Mouse (Mus musculus) urinary bladder, postnatal 25 days (tissue): Measurements from ENCODE around the gene Mb21d2.

Source experiments
- DNase-seq: peaks from one replicate; pipeline ENCODE4 v3.0.0; 2022; ENCODE audit warnings: low spot score

Mb21d2 gene

DNA sequence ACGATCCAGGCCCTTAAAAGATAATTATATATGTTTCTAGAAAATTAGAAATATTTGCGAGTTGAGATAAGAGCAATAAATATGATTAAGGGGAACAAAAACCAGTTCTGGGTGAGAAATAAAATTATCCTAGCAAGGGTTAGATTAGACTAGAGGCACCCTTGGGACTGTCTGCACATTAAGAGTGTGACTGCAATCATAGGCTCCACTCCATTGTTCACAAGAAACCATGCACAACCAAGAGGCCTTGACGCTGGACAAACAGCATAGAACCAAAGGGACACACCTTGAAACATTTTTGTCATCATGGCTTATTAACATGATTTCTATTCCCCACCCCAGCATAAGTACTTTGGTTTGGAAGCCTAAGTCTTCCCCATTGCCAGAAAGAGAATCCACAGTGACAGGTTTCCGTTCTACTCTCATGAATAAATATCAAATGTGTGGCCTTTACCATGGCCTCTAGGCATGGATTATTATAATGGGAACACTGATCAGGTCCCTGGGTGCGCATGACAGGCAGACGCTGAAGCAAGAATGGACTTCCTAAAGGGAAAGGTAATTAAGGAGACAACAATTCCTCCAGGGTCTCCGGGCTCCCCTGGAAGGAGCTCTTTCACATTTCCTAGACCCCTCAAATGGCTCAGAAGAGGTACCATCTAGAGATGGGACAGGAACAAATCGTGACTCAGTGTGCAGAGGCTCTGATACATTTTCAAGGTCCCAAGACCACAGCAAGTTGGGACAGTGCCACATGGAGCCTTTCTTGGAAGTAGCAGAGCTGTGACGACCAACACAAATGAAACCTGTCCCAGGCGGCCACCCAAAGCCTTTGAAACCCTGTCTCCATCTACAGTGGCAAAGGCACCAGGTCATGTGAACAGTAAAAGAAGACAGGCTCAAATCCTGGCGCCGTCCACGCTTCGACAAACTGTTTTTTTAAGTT, 26.6 kb downstream of the Mb21d2 start:
- no peak for DNase-seq

DNA sequence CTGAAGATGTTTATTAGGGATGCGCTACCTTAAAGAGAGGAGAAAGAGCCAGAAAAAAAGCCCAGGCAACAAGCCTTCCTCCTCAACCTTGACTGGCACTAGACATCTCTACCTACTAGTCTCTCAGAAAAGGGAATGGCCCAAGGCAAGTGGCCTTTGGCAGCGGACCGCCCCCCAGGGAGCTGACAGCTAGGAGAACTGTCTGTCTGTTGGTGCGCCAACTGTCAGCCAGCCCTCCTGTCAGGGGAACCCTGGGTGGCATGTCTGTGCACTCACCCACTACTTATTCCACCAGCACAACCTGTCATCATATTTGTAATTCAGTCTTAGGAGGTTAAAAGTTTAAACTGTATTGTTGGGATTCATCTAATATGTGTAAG, 30.3 kb downstream of the Mb21d2 start:
- DNase-seq = no peak

DNA sequence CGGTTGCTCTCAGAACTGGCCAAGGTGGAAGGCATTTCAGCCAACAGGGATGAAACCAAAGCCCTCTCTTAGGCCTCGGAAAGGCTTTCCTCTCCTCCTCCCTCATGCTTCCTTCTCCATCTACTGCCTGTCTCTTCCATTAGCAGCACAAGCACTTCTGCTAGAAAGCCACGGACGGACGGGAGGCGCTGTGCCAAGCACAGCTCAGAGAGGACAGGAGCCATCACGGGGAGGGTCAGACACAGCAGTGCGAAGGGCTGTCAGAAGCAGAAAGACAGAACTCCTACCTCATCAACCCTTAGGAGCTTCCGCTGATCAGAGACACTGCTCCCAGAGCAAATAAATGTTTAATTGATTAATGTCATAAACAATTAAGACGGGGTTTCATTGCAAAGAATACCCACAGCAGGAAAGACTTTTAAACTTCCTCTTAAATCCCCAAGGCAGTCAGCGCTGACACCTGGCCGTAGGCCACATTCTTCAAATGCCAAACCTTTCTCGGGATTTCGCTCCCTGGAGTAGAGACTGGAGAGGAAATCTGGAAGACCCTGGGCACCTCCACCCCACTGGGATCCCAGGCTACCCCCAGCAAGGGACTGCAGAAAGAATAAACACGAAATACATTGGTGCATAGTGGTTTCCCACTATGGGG, 30.8 kb downstream of the Mb21d2 start:
- DNase-seq = no peak

DNA sequence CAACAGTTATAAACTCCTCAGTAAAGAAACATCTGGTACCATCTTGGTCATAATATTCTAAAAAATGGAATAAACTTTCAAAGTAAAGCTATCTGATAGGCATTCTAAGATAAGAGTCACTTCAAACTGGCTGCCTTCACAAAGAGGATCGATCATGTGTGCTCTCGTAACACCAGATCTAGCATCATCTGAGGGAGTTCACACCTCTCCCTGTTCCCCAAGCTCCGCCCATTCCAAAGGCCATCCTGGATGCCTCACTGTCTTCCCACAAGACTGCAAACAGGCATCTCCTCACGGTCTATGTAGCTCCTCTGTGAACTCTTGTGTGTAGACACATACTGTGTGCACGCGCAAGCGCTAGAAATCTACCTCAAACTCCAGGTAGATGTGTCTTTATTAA, 32.9 kb downstream of the Mb21d2 start:
- DNase-seq = no peak

DNA sequence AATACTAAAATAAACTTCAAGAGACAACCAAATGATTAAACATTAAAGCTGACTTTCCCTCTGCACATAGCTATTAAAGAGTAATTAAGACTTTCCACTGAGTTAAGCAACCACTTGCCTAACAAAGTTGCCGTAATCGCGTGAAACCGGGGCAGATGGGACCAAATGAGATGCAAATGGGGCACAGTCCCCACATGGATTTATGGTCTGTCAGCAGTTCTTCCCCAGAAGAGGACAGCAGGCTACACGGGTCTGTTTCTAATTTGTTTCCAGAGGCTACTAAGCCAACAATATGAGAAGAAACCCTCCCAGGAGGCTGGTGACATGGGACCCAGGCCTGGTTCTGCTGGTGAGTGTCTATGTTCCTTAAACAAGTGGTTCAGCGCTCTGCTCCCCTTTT, 34.6 kb downstream of the Mb21d2 start:
- DNase-seq = no peak

DNA sequence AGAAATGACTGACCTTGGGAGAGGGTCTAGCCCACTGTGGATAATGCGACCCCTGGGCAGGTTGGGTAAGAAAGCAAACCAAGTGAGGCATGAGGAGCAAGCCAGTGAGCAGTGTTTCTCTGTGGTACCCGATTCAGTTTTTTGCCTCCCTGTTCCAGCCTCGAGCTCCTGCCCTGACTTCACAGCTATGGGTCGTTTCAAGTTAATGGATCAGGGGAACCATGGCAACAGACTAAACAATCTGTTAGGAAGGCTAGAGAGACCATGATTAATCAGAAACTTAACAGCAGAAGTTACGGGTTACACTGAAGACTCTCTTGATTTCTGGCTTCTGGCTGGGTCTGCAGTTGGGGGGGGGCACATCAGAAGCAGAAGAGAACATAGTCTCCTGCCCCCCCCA, 36.2 kb downstream of the Mb21d2 start:
- DNase-seq = no peak

DNA sequence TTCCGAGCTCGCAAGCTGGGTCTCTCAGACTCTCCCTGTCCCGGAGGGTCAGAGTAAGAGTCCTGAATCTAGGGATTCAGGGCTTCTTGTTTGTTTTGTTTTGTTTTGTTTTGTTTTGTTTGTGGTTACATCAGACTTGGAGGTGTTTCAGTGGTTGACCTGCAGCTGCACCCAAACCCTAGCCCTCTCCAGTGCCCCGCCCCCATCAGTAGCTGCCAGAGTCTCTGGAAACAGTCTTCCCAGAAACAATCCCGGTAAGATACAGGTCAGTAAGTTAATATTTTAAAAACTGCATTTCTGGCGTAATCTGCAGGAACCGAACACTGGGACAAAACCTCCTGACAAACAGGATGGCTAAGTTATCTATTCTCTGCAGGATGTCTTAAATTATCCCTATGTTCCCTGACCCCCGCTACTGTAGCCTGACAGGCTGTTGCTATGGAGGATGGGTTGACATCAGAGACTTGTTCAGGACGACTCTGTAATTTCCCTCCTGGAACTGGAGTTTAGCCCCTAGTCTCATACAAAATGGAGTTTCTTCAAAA, 43.2 kb downstream of the Mb21d2 start:
- DNase-seq = no peak

DNA sequence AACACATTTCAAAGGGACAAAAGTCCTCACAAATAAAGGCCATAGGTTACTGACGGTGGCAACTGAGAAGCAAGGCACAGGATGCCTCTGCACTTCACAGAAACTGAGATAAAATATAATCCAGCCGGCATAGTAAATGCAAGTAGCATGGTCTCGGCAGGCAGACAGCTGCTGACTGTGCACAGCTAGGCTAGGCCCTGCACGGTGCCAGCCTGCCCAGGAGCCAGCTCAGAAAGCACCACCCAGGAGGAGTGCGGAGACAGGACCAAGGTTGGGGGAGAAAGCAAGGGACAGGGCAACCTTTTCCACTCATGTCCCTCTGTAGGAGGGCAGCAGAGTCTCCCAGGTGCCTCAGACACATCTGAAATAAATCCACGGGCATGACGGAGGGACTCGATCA, 44.0 kb downstream of the Mb21d2 start:
- DNase-seq = no peak

DNA sequence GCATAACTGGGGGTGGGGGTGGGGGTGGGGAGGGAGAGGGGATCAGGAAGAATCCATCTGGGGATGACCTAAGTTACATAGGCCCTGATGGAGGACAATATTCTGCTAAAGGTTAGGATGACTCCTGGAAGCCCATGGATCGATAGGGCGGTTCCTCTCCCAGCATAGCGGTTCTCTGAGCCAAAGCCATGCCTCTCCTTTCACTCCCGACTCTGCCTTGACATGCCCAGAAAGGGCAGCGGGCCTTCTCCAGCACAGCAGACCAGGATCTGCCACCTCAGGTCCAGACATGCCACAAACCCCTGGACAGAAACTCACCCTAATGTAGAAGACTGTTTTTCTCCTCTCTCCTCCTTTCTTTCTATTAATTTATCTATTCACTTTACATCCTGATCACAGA, 44.8 kb downstream of the Mb21d2 start:
- DNase-seq = no peak

DNA sequence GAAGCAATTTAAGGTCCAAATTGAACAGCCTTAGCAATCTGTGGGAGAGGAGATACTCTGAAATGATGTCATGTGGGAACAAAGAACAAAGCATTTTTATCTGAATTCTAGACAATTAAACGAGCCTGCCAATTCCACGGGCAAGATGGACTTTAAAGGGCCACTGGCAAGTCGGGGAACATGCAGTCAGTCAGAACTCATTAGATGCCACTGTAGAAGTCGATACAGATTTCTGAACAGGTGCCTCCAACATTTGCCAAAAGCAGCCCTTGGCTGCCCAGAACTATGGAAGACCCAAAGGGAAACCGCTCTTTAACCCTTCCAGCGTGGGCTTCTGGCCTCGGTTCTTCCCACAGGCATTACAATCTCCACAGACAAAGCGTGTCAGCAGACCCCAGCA, 45.8 kb downstream of the Mb21d2 start:
- DNase-seq = no peak

DNA sequence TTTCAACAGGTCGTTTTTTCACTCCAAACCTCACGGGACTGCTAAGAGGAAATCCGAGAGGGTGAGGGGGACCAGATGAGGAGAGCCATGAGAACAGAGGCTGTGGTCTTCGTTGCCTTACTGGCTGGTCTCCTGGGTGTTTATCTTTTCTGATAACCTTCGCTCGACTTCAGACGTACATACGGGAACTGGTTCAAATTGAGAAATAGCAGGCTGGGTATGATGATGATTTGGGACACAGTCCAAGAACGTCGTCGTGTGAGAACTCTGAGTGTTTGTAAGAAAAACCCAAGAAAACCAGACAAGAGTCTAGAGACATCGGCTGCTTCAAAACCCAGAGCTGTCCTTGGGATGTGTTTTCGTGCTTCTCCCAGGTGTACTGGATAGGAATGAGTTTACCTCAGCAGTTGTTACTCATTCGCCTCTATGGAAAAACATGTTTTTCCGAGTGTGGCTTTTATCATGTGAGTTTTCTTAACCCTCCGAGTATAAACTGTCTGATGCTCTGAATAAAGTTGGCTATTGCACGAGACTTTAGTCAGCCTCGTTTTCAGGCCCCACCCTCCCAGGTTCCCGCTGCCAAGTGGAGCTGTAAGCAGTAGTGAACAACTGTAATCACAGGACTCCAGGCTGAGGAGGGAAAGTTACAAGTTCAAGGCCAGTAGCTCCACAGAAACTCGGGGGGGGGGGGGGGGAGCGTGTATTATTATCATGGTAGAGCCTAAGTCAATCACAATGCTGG, 46.6 kb downstream of the Mb21d2 start:
- no peak for DNase-seq

DNA sequence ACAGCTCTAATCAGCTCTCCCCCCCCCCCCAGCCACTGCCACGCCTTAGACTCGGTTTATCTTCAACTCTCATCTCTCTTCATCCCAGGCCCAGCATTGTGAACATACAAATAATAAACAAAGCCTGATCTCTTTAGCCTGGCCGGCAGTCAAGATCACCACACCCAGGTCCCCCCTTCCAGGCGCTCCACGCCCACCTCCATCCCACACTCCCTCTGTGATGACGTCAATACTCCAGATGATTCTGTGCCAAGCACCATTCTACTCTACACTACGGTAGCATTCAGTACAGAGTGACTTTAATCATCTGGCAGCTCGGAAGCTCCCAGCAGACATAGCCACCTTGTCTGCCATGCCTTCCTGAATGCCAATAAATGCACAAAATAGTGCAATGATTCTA, 47.7 kb downstream of the Mb21d2 start:
- no peak for DNase-seq

DNA sequence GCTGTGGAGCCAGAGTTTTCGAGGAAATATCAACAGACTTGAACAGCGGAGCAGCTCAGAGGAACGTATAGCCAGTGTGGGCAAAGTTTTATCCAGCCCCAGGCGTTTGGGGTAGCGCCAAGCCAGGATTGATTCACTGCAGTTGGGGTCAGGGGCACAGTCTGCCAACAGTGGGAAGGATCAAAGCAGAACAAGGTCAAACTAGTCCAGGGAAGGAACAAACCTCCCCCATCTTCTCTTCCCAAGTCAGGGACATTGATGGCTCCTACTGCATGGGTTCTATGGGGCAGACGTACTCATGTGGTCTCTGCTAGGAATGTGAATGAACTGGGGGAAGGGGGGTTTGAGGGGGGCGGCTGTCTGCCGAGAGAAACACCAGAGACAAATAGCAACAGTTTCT, 48.7 kb downstream of the Mb21d2 start:
- no peak for DNase-seq

DNA sequence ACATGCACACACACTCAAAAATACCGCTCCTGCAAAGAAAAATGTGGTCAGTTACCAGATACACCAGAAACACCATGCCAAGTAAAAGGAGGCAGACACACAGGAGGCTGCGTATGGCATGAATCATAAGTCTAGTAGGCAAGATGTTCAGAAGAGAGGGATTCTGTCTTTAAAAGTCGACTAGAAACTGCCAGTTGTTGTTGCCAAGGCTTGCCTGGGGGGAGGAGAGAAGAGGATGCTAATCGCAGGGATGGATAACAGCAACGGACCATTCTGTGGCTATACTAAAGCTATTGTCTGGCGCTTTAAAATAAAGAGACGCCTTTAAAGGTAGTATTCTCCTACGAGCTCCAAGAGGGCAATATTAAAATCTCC, 49.2 kb downstream of the Mb21d2 start:
- DNase-seq = no peak

DNA sequence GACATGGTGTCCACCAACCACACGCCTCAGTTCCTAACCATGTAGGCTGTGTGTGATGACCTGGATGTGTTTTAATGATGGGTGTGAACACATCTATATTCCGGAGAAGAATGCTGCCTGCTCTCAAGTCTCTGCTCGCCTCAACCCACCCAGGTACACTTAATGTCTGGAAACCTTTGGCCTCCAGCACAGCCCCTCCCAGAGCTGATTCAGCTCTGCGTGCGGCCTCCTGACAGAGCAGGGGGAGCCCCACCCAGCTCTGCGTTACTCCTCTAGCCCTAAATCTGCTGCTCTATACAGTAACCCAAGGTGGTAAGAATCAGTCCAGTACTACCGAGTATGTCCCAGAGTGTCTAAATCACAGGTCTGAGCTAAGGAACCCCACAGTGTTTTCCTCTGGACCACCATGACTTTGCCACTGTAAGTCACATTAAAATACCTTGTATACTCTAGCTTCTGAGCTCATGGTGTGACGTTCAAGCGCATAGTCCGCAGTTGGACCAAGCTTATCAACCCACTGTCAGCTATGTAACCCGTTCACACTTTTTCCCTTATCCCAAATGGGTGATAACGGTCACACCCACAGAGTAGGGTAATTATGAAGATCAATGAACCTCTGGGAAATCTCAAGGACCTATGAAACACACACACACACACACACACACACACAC, 49.7 kb downstream of the Mb21d2 start:
- no peak for DNase-seq

DNA sequence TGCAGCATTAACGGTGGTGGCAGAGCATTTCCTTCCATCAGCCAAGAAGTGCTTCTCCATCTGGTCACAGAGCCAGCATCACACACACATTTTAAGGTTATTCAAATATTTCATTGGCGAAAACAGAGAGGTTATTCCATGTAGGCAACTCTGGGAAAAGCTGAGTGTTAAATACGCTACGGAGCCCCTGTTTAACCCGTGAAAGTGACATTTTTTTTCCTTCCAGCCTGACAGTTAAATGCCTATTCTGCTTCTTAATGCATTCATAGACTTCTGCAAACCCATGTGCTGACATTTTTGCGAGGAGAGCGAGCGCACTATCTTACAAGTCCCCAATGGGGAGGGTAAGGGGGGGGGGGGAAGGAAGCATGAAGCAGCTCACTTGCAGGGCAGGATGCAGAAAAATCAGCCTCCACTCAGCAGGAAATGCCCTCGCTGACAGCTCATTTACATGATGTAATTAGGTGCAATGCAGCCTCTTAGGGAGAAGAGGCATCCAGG, 52.3 kb downstream of the Mb21d2 start:
- no peak for DNase-seq

DNA sequence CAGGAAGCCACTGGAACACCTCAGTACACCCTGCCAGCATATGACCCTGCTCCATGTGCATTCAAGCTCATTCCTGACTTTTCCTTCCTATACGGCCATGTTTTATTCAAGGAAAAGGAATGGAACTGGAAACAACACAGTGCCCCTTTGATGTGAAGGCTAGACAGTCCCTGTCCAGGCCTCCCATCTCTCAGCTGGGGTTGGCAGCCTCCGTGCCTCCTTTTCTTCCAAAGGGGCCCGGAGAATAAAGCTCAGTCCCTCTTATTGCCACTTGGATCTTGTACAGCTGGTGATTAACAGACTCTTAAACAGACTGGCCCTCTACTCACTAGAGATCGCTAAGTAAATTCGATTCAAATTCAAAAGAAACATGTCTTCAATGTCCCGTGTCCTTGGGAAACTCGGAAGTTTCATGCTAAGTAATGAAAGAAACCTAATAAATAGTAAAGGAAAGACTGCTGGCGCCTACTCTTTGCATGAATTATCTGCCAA, 56.0 kb downstream of the Mb21d2 start:
- no peak for DNase-seq

DNA sequence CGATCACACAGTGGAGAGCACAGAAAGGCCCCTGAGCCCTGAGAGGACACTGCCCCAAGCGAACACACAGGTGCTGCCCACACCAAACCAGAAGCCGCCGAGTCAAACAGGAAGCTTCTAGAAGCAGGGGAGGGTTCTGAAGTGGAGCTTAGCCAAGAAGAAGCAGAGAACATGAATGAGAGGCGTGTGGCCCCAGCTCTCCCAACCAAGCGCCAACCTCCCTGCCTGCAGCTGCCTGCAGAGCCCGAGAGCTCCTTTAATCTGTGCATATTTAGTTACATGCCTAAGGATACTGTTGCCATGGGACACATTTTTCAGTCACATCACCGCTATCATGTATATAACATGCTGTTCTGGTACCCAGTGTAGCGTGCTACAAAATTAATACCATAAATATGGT, 58.6 kb downstream of the Mb21d2 start:
- DNase-seq = no peak

DNA sequence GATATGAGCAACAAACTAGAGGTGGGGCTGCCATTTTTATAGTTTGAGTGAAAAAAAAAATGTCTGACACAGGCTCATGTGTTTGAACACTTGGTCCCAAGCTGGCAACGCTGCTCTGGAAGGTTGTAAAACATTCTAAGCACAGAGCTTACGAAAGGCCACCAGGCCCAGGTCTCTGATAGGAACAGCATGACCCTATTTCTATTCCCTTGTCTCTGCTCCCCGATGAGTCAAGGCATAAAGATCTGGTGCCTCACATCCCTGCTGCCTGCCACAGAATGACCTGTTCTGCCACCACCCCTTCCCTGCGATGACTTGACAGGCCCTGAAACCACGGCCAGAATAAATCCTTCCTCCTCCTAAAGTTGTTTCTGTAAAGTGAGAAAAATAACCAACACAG, 59.0 kb downstream of the Mb21d2 start:
- DNase-seq = no peak

DNA sequence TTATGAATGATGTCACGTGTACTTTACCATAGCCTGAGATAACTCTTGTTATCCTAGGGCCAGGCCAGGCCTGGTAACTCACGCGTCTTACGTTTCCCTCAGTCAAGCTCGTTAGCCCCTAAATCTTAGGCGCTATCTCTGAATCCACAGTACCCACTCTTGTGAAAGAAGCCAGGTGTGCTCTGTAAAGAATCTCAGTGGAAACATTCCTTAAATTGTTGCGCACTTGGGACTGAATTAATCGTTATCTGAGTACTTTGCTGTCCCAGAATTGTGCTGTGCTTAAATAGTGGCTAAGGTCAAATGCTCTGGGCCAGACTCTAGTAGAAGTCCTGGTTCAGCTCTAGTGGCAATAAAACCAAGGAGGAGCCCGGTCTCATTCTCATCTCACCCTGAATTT, 60.6 kb downstream of the Mb21d2 start:
- no peak for DNase-seq

DNA sequence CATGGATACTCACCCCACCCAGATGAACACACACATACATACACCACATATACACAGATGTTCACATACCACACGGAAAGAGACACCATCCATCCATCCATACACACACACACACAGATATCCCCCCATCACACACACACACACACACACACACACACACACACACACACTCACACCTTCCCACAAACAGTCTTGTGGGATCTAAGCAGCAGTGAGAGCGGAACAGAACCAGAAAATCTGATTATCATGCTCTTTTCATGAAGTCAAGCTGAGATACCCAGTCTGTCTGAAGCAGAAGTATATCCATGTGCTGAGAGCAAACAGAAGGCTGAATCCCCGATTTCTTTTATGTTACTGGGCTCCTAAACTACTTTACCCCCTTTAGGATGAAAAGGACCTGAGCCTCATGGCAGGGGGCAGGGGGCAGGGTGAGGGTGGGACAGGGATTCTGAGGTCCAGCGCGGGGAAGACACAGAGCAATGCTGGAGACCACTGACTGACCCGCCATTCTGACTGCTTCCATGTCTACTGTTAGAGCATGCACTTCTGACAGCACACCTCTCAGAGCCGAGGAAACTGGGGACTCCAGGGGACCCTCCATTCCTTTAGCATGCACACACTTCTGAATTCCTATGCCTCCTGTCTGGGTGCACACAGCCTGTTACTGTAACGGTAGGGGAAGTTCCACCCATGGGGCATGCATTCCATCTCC, 62.7 kb downstream of the Mb21d2 start:
- DNase-seq = no peak
